Mouse (Mus musculus): ENCODE measurements around the gene AB124611.

DNA sequence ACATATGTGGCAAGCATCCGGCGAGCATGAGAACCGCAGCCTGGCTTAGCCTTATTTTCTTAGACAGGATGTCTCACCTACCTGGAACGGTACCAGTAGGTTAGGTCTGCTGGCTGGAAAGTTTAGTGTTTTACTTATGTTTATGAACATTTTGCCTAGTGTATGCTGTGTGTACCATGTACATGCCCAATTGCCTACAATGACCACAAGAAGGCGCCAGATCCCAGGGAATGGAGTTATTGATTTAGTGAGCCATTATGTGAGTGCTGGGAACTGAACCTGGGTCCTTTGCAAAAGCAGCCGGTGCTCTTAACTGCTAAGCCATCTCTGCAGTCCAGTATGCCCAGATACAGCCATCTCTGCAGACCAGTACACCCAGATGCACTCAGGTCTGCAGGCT lies 48.3 kb upstream of the AB124611 start:
- TF ChIP-seq CTCF (IDR thresholded peaks at IDR 0.05; ENCODE audit: low read depth) (peak; percentile 48), EP300 (IDR thresholded peaks at IDR 0.05; ENCODE audit: low read depth) (no peak)
